Mouse (Mus musculus) kidney, postnatal 14 days (tissue): ENCODE data around the gene Mark2.
"Not testable (repeated sequence)": the region's sequence is repeated elsewhere in the genome, so short reads cannot be mapped to it uniquely, and the experiment has no call there.

Experiments used
- DNase-seq: peaks from one replicate; pipeline ENCODE4 v3.0.0; 2022; ENCODE audit warnings: mixed read lengths

The Mark2 gene

DNA sequence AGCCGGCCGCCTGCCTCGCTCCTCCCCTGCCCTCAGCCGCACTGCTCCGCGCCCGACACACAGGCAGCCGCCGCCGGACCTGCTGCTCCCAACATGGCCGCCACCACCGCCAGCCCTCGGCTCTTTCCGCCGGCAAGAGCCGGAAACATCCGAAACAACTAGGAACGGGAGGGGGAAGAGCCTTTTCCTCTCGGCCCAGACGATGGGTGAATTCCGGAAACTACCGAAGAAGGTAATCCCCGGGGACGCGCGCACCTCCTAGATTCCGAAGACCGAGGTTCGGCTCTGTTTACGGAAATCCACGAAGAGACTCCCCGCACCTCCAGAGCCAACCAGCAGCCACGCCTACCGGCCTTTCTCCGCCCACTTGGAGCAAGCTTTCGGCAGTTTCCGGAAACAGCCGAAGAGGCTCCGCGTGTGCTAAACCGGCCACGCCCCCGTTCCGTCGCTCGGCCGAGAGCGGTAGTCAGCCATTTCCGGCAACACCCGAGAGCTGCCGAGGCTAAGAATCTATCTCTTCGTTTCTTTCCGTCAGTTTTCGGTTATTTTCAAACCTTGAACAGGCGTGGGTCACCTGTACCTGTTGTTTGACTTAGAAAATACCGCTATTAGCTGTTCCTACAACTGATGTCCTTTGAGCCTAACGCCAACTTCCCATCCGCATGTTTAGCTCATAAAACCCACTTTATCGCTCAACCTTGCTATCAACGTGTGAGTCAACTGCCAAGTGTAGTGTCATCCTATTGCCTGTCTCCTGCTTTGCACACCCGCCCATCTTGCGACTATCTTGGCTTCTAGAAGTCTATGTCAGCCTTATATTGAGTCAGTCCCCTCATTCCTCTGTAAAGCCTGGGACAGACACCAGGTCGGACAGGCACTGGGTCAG, at the start of gene Mark2:
Mark2 (minus strand) TSS at position 349 of the 886 bp plus-strand sequence.
- peak; percentile 100 for DNase-seq

- DNase-seq = no peak
Measured at GRCm38 (mm10) chr19:7388488-7388887, 46.8 kb upstream of the Mark2 start.

DNA sequence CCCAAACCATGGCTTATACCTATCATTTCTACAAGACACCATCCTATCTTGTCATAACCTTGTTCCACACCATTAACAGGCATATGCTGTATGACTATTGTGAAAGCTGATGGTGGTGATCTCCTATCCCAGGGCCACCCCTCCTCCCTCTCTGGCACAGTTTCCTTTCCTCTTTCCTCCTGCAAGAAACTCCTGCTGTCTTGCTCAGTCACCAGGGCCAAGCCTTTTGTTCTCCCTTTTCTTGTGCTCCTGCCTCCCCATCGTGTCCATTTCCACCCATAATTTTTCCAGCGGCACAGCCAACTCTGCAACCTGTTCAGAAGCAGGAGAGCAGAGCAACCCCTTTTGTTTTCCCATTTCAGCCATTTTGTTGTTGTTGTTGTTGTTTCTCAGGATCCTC, 44.4 kb upstream of the Mark2 start:
- no peak for DNase-seq

GRCm38 (mm10) chr19:7382903-7383865, 41.5 kb upstream of the Mark2 start, which contains the start of gene Spindoc:
TSS of gene Spindoc (minus strand) at chr19:7382994.
- peak; percentile 99 for DNase-seq

GRCm38 (mm10) chr19:7382248-7382902, 40.7 kb upstream of the Mark2 start:
- peak; percentile 83 for DNase-seq

DNA sequence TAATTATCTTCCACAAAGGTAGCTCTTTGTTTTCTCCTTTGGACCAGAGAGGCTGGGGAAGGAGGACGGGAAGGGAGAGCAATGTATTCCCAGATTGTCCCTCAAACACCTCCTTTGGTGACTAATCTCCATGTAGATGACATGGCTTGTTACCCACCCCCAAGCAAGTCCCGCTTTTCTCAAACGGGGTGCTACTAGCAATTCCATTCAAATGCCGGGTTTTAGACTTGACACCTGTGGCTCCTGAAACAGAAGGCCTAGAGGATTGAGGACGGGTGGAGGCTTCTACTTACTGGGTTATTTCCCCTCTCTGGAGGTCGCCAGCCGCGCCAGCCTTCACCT, 40.2 kb upstream of the Mark2 start:
- DNase-seq = no peak

GRCm38 (mm10) chr19:7377639-7378038, 36.0 kb upstream of the Mark2 start:
- no peak for DNase-seq

DNA sequence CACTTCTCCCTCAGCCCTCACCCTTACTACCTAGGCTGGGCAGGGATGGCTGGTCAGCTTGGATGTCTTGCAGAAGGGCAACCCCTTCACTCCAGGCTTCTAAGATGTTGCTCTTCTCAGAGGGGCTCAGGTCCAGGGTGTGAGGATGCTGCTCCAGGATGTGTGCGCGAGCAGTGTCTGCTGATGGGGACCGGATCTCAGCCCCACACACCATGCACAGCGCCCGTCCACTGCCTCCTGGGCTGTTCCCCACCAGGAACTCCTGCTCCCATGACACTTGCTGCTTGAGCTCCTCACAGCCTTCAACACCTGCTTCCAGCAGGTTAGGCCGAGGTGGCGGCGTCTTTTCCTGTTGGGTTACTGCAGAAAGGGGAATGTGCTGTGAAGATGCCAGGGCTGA, 32.8 kb upstream of the Mark2 start:
- DNase-seq = no peak

DNA sequence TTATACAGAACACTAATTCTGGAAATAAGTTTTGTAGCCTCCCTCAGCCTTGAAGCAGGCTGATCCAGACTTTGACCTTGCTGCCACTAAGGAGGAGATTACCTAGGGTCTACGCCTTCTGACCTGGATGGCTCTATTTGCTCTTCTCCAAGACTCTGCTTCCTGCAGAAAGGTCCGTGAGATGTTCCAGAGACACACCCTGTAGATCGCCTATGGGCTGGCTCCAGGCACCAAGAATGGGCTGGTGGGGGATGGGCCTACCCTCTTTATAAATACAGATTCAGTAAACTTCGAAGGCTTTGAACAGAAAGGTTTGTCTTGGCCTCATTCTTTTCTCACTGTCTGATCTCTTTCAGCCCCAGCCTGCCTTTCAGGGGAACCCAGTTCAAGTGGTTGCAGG, 27.8 kb upstream of the Mark2 start:
- not testable (repeated sequence) for DNase-seq

DNA sequence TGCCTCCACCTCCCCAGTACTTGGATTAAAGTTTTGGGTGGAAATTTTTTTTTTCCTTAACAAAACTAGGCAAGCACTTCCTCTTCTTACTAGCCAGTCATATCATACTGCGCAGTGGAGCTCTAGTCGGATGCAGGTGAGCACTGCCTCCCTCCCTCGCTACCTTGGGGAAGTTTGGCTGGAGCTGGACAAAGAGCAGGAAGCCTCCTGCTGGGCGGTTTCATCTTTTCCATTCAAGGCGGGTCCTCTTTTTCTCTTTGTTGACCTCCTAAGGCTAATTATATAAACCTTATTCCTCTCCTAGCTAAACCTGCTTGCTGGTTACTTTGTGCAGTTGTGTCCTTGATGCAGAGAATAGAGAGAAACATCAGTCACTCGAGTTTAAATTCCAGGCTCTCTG, 12.0 kb upstream of the Mark2 start:
- no peak for DNase-seq

- no peak for DNase-seq
Measured at GRCm38 (mm10) chr19:7352809-7353495, 11.3 kb upstream of the Mark2 start.

- no peak for DNase-seq
Measured at GRCm38 (mm10) chr19:7349993-7350392, 8.3 kb upstream of the Mark2 start.

DNA sequence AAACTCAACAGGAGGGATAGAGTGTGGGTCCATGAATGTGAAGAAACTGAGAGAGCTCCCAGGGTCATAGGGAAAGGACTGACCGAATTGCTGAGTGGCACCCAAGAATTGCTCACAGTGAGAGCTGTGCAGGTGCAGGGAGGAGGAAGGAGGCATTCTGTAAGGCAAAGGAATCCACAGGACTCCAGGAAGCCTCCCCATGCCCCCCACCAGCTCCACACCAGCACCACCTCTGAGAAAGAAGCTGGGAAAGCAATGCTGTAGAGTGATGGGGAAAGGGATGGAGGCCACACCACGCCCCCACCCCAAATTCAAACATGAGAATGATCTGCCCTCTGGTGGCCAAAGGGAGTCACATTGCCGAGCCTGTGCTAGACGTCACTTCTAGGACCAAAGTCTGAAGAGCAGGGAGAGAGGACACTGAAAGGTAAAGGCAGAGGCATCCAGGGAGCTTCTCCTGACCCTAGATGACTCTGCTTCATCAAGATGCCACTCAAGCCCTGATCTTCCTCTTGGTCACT, 3.6 kb upstream of the Mark2 start:
- peak; percentile 66 for DNase-seq

DNA sequence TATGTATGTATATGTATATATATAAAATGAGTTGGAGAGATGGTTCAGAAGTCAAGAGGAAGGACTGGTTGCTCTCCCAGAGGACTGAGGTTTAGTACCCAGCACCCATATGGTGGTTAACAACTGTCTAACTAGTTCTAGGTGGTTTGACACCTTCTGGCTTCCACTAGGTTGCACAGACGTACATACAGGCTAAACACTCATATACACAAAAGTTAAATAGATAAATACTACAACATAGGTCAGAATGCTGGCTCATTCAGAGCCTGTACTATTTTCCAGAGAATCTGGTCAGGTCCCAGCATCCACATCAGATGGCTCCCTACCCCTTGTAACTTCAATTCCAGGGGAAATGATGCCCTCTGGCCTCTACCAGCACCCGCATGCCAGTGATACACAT, 986 bp upstream of the Mark2 start:
- no peak for DNase-seq

GRCm38 (mm10) chr19:7340780-7341475, 732 bp downstream of the Mark2 start:
- DNase-seq = no peak

DNA sequence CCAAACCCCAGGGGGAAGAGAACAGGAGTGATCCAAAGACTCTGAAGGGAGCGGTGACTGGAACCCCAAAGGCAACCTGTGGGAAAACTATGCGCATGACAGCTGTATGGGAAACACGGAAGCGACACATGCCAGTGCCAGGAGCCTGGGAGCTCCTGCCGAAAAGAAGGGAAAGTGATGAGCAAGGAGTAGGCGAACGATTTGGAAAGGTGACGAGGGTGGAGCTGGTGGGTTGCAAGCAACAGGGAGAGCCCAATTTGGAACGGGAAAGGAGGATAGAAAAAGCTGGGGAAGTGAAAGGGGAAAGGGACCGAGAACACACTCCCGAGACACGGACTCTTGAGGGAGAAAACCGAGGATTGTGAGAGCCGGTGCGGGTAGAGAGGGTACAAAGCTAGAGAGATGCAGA, 1.3 kb downstream of the Mark2 start:
- peak; percentile 35 for DNase-seq

- no peak for DNase-seq
Measured at GRCm38 (mm10) chr19:7339867-7340266, 1.8 kb downstream of the Mark2 start.

GRCm38 (mm10) chr19:7339026-7339425, 2.6 kb downstream of the Mark2 start:
- DNase-seq = peak; percentile 52

DNA sequence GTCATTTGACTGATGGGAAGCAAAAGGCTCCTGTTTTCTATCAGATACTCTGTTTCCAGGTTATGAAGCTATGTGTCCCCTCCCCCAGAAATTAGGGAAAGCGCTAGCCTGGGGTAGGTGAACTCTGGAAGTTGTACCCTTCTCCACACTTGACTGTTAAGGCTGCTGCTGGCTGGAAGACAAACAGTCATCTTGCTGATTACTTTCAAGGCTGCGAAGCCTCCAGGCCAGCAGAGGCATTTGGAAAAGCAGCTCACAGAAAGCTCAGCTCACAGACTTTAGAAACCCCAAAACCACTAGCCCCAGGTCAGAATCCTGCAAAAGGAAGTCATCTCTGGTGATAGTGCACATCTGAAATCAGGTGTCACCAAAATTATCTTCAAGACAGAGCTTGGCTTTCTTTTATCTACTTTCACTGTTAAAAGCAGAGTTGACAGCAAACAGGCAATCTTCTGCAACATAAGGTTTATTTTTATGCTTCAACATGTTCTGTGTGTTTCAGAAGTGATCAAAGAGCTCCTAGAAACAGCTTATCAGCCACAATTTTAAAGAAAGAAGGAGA, 3.8 kb downstream of the Mark2 start:
- no peak for DNase-seq

- DNase-seq = no peak
Measured at GRCm38 (mm10) chr19:7335656-7336055, 6.0 kb downstream of the Mark2 start.

DNA sequence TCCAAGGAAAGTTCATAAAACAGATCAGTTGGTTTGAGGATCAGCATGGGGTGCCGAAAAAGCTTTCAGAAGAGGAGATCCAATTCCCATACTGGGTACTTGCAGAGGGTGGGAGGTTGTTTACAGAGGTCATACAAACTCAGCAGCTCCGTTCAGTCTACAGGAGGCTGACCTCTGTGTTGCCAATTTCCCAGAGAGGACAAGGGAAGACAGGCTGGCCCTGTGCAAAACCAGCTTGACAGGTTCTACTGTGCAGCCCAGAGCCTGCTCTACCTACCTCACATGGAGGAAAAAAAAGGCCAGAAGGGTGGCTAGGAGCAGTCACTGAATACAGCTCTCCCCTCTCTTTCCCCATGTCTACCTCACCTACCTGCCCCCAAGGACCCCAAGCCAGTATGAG, 7.6 kb downstream of the Mark2 start:
- peak; percentile 70 for DNase-seq
